Mouse (Mus musculus): ENCODE data around the gene Pde6g.
A peak's percentile ranks its signal among the peaks of the same experiment; 100 is the strongest.
"Not testable (repeated sequence)": the region's sequence is repeated elsewhere in the genome, so short reads cannot be mapped to it uniquely, and the experiment has no call there.

Gene Pde6g

GRCm38 (mm10) chr11:120422651-120423568 lies 30.4 kb downstream of the Pde6g start:
- no peak for DNase-seq (ENCODE audit: low read depth)

DNA sequence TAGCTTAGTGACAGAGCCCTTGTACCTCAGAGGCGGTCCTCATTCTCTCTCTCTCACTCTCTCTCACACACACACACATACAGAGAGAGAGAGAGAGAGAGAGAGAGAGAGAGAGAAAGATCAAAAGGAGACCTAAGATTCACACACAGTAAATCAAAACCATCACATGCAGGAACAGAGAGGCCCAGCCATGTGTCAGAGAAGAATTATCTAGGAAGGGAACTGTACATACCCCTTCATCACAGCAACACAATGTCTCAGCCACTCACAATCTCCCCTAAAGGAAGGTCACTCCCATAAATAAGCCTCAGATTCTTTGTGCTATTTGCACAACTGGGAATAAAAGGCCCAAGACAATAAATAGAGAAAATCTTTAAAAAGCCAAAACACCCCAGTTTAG lies 34.7 kb downstream of the Pde6g start:
- DNase-seq (ENCODE audit: low read depth), result no peak

- no peak for DNase-seq (ENCODE audit: low read depth)
Observed at GRCm38 (mm10) chr11:120417852-120418251, 35.4 kb downstream of the Pde6g start.

GRCm38 (mm10) chr11:120413621-120414020 lies 39.7 kb downstream of the Pde6g start:
- DNase-seq (ENCODE audit: low read depth), result not testable (repeated sequence)

DNA sequence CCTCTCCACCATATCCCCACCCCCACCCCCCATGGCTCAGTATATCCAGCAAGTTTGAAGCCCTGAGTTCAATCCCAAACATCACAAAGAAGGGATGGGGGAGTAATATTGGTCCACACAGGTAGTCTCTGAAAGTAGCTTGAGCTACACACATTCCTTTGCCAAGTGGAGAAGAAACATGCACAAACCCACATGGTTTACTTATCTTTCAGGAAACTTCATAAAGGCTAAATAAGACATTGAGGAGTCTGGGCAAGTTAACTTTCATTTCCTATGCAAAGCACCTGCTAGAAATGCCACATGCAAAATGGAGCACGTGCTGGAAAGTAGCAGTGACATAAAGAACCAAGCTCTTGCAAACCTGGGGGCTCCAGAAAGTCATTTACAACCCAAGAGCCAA lies 46.9 kb downstream of the Pde6g start:
- DNase-seq (ENCODE audit: low read depth), result no peak

GRCm38 (mm10) chr11:120405867-120406266 lies 47.4 kb downstream of the Pde6g start:
- DNase-seq (ENCODE audit: low read depth), result peak; percentile 37

DNA sequence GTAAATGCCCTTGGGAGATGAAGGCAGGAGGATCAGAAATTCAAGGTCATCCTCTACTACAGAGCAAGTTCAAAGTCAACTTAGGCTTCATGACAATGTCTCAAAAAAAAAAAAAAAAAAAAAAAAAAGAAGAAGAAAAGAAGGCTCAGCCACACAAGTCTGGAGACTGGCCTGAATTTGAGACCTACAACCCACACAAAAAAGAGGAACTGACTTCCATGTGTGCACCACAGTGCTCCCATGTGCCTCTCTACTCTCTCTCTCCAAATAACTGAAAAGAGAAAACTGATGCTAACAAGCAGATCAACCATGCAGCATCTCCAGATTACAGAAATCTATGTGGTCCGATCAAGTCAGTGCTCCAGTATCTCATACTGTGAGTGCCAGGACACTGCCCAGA lies 48.5 kb downstream of the Pde6g start:
- DNase-seq (ENCODE audit: low read depth), result no peak

GRCm38 (mm10) chr11:120399319-120399718 lies 54.0 kb downstream of the Pde6g start:
- no peak for DNase-seq (ENCODE audit: low read depth)
